Mouse (Mus musculus) lung, embryonic 15.5 days (tissue): ENCODE measurements around the gene Erc2. TPM values are rescaled to one million over a fixed set of nuclear protein-coding genes. Genes with fewer than 3 reads are reported as not detected.
"Not testable (repeated sequence)": the region's sequence is repeated elsewhere in the genome, so short reads cannot be mapped to it uniquely, and the experiment has no call there.

Experiments
- ATAC-seq: fragments of 200-750 bp; cut with Nextera tagmentation; 2 replicates; pipeline ENCODE4 v1.8.0; 2017; ENCODE audit warnings: moderate number of reproducible peaks, borderline replicate concordance; ENCODE audit not compliant: low FRiP score, low TSS enrichment; ENCODE audit errors: extremely low read depth
- H3K27ac ChIP-seq: fragments of 300-500 bp; sonication (generic); 2 replicates; pipeline ENCODE4 v1.5.1; 2015; ENCODE audit warnings: moderate library complexity, mild to moderate bottlenecking, inconsistent platforms
- H3K27me3 ChIP-seq: fragments of 300-500 bp; sonication (generic); 2 replicates; pipeline ENCODE4 v1.6.1; 2015; ENCODE audit warnings: inconsistent platforms
- H3K36me3 ChIP-seq: fragments of 300-500 bp; sonication (generic); 2 replicates; pipeline ENCODE4 v1.6.1; 2015; ENCODE audit warnings: inconsistent platforms
- H3K4me1 ChIP-seq: fragments of 300-500 bp; sonication (generic); 2 replicates; pipeline ENCODE4 v1.6.1; 2015; ENCODE audit warnings: inconsistent platforms
- H3K4me2 ChIP-seq: fragments of 300-500 bp; sonication (generic); 2 replicates; pipeline ENCODE4 v1.6.1; 2015; ENCODE audit warnings: inconsistent platforms, mild to moderate bottlenecking, moderate library complexity
- H3K4me3 ChIP-seq: fragments of 300-500 bp; sonication (generic); 2 replicates; pipeline ENCODE4 v1.5.1; 2015; ENCODE audit warnings: mild to moderate bottlenecking, inconsistent platforms
- H3K9ac ChIP-seq: fragments of 300-500 bp; sonication (generic); 2 replicates; pipeline ENCODE4 v1.6.1; 2015; ENCODE audit warnings: inconsistent platforms
- H3K9me3 ChIP-seq: fragments of 300-500 bp; sonication (generic); 2 replicates; pipeline ENCODE4 v1.6.1; 2016; ENCODE audit warnings: inconsistent platforms
- WGBS: fragments of 180-500 bp; shearing (Covaris S2); methylation state at CpG from one replicate; pipeline ENCODE4 v1.1.7; 2015; 5-methylcytosine and 5-hydroxymethylcytosine counted together
- polyA plus RNA-seq: library from polyadenylated mRNA; unstranded; fragments of >200 nt; fragmentation: Nextera tagmentation; extraction: Ambion mirVana; gene quantifications from 2 replicates; pipeline ENCODE4 v1.2.1, GENCODE M21; 2015

The Erc2 gene
- polyA plus RNA-seq, 1 experiment from 2014 or later: 2.3 TPM

- Histone ChIP-seq H3K27ac (no peak overlapping the region), H3K36me3 (no peaks in the 10 kb centered on the region), H3K4me2 (no peak overlapping the region), H3K4me3 (no peak overlapping the region), H3K9ac (no peak overlapping the region), H3K9me3 (no peaks in the 10 kb centered on the region), H3K4me1 (no peaks in the 10 kb centered on the region), H3K27me3 (no peaks in the 10 kb centered on the region)
- ATAC-seq: no peak
- WGBS: 82% methylated on average over 2 of the region's 2 CpGs
These were observed 229.0 kb downstream of the Erc2 start for GRCm38 (mm10) chr14:27851231-27851630.

GRCm38 (mm10) chr14:27852606-27853005 lies 230.4 kb downstream of the Erc2 start:
- Histone ChIP-seq H3K27me3 (no peaks in the 10 kb centered on the region), H3K4me2 (no peak overlapping the region)

GRCm38 (mm10) chr14:27860371-27861046 lies 238.3 kb downstream of the Erc2 start:
- Histone ChIP-seq H3K4me3 (no peak overlapping the region), H3K36me3 (no peaks in the 10 kb centered on the region), H3K27ac (no peak overlapping the region), H3K9me3 (no peaks in the 10 kb centered on the region), H3K27me3 (no peaks in the 10 kb centered on the region), H3K9ac (no peak overlapping the region), H3K4me1 (no peaks in the 10 kb centered on the region), H3K4me2 (no peak overlapping the region)
- ATAC-seq: no peak
- 72% methylated on average over 6 of the region's 6 CpGs for WGBS

More at GRCm38 (mm10) chr14:27852606-27853005, 230.4 kb downstream of the Erc2 start:
- H3K9me3 ChIP-seq: no peaks in the 10 kb centered on the region
- ATAC-seq: no peak
- H3K9ac ChIP-seq: no peak overlapping the region
- no peaks in the 10 kb centered on the region for H3K36me3 ChIP-seq
- H3K4me1 ChIP-seq: no peaks in the 10 kb centered on the region
- no peak overlapping the region for H3K4me3 ChIP-seq
- 78% methylated on average over 6 of the region's 6 CpGs for WGBS
- H3K27ac ChIP-seq: no peak overlapping the region

GRCm38 (mm10) chr14:27862299-27862698 lies 240.1 kb downstream of the Erc2 start:
- Histone ChIP-seq H3K9me3 (no peaks in the 10 kb centered on the region), H3K4me2 (no peak overlapping the region), H3K4me3 (no peak overlapping the region), H3K27me3 (no peaks in the 10 kb centered on the region), H3K4me1 (no peaks in the 10 kb centered on the region), H3K9ac (no peak overlapping the region), H3K27ac (no peak overlapping the region), H3K36me3 (no peaks in the 10 kb centered on the region)
- ATAC-seq: no peak

- H3K4me2 ChIP-seq: no peak overlapping the region
- H3K27ac ChIP-seq: no peak overlapping the region
- H3K4me1 ChIP-seq: no peaks in the 10 kb centered on the region
- ATAC-seq: no peak
- H3K9ac ChIP-seq: no peak overlapping the region
- no peaks in the 10 kb centered on the region for H3K27me3 ChIP-seq
- no peaks in the 10 kb centered on the region for H3K9me3 ChIP-seq
- no peaks in the 10 kb centered on the region for H3K36me3 ChIP-seq
- no peak overlapping the region for H3K4me3 ChIP-seq
These were observed 245.2 kb downstream of the Erc2 start for GRCm38 (mm10) chr14:27867386-27867785.

GRCm38 (mm10) chr14:27873619-27874018 lies 251.4 kb downstream of the Erc2 start:
- WGBS: 73% methylated on average over 1 of the region's 1 CpGs
- Histone ChIP-seq H3K4me3 (no peak overlapping the region), H3K4me2 (no peak overlapping the region), H3K4me1 (no peaks in the 10 kb centered on the region), H3K9ac (no peak overlapping the region), H3K27ac (no peak overlapping the region), H3K9me3 (no peaks in the 10 kb centered on the region), H3K27me3 (no peaks in the 10 kb centered on the region), H3K36me3 (no peaks in the 10 kb centered on the region)
- no peak for ATAC-seq

GRCm38 (mm10) chr14:27875991-27876411 lies 253.8 kb downstream of the Erc2 start:
- Histone ChIP-seq H3K36me3 (no peaks in the 10 kb centered on the region), H3K9ac (no peak overlapping the region), H3K4me3 (no peak overlapping the region), H3K27me3 (no peaks in the 10 kb centered on the region), H3K27ac (no peak overlapping the region), H3K4me1 (no peaks in the 10 kb centered on the region), H3K4me2 (no peak overlapping the region), H3K9me3 (no peaks in the 10 kb centered on the region)
- WGBS: 76% methylated on average over 13 of the region's 13 CpGs
- ATAC-seq: no peak

- Histone ChIP-seq H3K27ac (no peak overlapping the region), H3K27me3 (no peaks in the 10 kb centered on the region), H3K36me3 (no peaks in the 10 kb centered on the region), H3K9me3 (no peaks in the 10 kb centered on the region), H3K4me2 (no peak overlapping the region), H3K4me3 (no peak overlapping the region), H3K4me1 (no peaks in the 10 kb centered on the region), H3K9ac (no peak overlapping the region)
- WGBS: 74% methylated on average over 5 of the region's 5 CpGs
- ATAC-seq: no peak
These were observed 259.7 kb downstream of the Erc2 start for GRCm38 (mm10) chr14:27881972-27882371.

GRCm38 (mm10) chr14:27886337-27886736 lies 264.1 kb downstream of the Erc2 start:
- not testable (repeated sequence) for H3K9me3 ChIP-seq, H3K27me3 ChIP-seq, H3K9ac ChIP-seq, H3K4me2 ChIP-seq, H3K27ac ChIP-seq, H3K36me3 ChIP-seq, H3K4me3 ChIP-seq, ATAC-seq, H3K4me1 ChIP-seq
- 74% methylated on average over 5 of the region's 5 CpGs for WGBS

GRCm38 (mm10) chr14:27887488-27887887 lies 265.3 kb downstream of the Erc2 start:
- Histone ChIP-seq H3K4me2 (no peak overlapping the region), H3K9ac (no peak overlapping the region), H3K27me3 (no peaks in the 10 kb centered on the region), H3K36me3 (no peaks in the 10 kb centered on the region), H3K9me3 (no peaks in the 10 kb centered on the region), H3K4me3 (no peak overlapping the region), H3K27ac (no peak overlapping the region), H3K4me1 (no peaks in the 10 kb centered on the region)
- no peak for ATAC-seq
- 82% methylated on average over 5 of the region's 5 CpGs for WGBS

GRCm38 (mm10) chr14:27889650-27890049 lies 267.4 kb downstream of the Erc2 start:
- no peaks in the 10 kb centered on the region for H3K36me3 ChIP-seq
- no peaks in the 10 kb centered on the region for H3K4me1 ChIP-seq
- H3K9ac ChIP-seq: no peak overlapping the region
- no peak overlapping the region for H3K4me3 ChIP-seq
- ATAC-seq: no peak
- H3K4me2 ChIP-seq: no peak overlapping the region
- H3K27ac ChIP-seq: no peak overlapping the region
- 74% methylated on average over 2 of the region's 2 CpGs for WGBS
- no peaks in the 10 kb centered on the region for H3K9me3 ChIP-seq
- no peaks in the 10 kb centered on the region for H3K27me3 ChIP-seq

- ATAC-seq: no peak
- Histone ChIP-seq H3K4me2 (no peak overlapping the region), H3K27ac (no peak overlapping the region), H3K4me1 (no peaks in the 10 kb centered on the region), H3K4me3 (no peak overlapping the region), H3K9me3 (no peaks in the 10 kb centered on the region), H3K9ac (no peak overlapping the region), H3K27me3 (no peaks in the 10 kb centered on the region), H3K36me3 (no peaks in the 10 kb centered on the region)
- 82% methylated on average over 2 of the region's 2 CpGs for WGBS
These were observed 270.2 kb downstream of the Erc2 start for GRCm38 (mm10) chr14:27892416-27892815.

- H3K4me3 ChIP-seq: no peak overlapping the region
- H3K27me3 ChIP-seq: no peaks in the 10 kb centered on the region
- no peaks in the 10 kb centered on the region for H3K9me3 ChIP-seq
- 44% methylated on average over 5 of the region's 5 CpGs for WGBS
- no peaks in the 10 kb centered on the region for H3K4me1 ChIP-seq
- no peak overlapping the region for H3K27ac ChIP-seq
- no peak overlapping the region for H3K4me2 ChIP-seq
- H3K9ac ChIP-seq: no peak overlapping the region
- no peak for ATAC-seq
- H3K36me3 ChIP-seq: no peaks in the 10 kb centered on the region
These were observed 279.5 kb downstream of the Erc2 start for GRCm38 (mm10) chr14:27901772-27902171.
